Mouse (Mus musculus): ENCODE results near the gene Dlgap1. TPM values are rescaled to one million over a fixed set of nuclear protein-coding genes. Genes with fewer than 3 reads are reported as not detected.

The Dlgap1 gene
- polyA plus RNA-seq, 1 experiment, result not detected

- no peak for TF ChIP-seq GATA1 (IDR thresholded peaks at IDR 0.05; ENCODE audit: low read length)
Observed at GRCm38 (mm10) chr17:70068281-70068680, 99.4 kb downstream of the Dlgap1 start.

- no peak for TF ChIP-seq GATA1 (IDR thresholded peaks at IDR 0.05; ENCODE audit: low read length)
Observed at GRCm38 (mm10) chr17:70072066-70072465, 103.2 kb downstream of the Dlgap1 start.

DNA sequence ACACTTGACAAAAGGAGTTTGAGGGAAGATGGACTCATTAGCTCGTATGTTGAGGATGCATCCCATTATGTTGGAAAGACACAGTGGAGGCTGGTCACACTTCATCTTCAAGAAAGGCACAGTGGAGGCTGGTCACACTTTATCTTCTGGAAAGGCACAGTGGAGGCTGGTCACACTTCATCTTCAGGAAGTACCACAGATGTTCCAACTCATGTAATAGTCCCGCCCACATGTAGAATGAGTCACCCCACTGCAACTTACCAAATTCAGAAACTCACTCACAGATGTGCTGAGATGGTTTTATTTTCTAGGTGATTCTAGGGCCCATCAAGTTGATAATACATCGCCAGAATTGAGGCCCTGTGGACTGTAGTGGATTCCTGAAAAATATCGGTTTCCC, 119.3 kb downstream of the Dlgap1 start:
- TF ChIP-seq GATA1 (IDR thresholded peaks at IDR 0.05; ENCODE audit: low read length), result no peak

- TF ChIP-seq GATA1 (IDR thresholded peaks at IDR 0.05; ENCODE audit: low read length), result no peak
Observed at GRCm38 (mm10) chr17:70090737-70091136, 121.9 kb downstream of the Dlgap1 start.

DNA sequence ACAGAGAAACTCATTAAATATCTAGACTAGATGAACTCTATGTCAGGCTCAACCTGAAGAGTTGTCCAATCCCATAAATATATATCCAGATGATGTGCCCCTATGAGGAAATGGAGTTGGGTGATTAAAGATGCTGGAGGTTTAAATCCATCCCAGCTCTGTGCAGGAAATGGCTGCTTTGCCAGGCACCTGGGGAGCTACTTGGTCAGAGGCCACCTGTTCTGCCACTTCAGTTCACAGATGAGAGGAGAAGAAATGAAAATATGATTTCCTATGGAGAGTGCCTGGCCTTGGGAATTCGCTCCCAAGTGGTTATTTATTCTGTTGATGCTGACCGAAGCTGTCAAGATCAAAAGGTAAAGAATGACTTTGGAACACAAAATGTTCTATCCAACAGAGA, 160.3 kb downstream of the Dlgap1 start:
- TF ChIP-seq GATA1 (IDR thresholded peaks at IDR 0.05; ENCODE audit: low read length), result no peak

- no peak for TF ChIP-seq GATA1 (IDR thresholded peaks at IDR 0.05; ENCODE audit: low read length)
Observed at GRCm38 (mm10) chr17:70169831-70170230, 201.0 kb downstream of the Dlgap1 start.

GRCm38 (mm10) chr17:70172500-70173036, 203.7 kb downstream of the Dlgap1 start:
- no peak for TF ChIP-seq GATA1 (IDR thresholded peaks at IDR 0.05; ENCODE audit: low read length)

GRCm38 (mm10) chr17:70173916-70174315, 205.0 kb downstream of the Dlgap1 start:
- no peak for TF ChIP-seq GATA1 (IDR thresholded peaks at IDR 0.05; ENCODE audit: low read length)

GRCm38 (mm10) chr17:70191228-70191627, 222.4 kb downstream of the Dlgap1 start:
- no peak for TF ChIP-seq GATA1 (IDR thresholded peaks at IDR 0.05; ENCODE audit: low read length)

DNA sequence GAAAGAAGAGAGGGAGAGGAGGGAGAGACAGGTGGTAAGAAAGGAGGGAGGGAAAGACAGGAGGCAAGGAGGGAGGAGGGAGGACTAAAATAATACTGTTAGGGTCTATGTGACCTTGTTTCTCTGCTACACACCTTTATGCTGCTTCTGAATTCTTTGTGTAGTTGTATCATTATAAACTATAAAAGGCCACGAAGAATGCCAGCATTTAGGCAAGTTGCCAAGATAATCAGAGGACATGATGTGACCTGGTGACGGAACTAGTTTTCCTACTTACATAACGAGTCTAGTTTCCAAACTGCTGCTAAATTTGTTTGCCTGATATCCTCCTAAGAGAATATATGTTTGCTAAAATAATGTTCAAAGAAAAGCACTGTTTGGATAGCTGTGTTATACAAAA, 254.0 kb downstream of the Dlgap1 start:
- no peak for TF ChIP-seq GATA1 (IDR thresholded peaks at IDR 0.05; ENCODE audit: low read length)

DNA sequence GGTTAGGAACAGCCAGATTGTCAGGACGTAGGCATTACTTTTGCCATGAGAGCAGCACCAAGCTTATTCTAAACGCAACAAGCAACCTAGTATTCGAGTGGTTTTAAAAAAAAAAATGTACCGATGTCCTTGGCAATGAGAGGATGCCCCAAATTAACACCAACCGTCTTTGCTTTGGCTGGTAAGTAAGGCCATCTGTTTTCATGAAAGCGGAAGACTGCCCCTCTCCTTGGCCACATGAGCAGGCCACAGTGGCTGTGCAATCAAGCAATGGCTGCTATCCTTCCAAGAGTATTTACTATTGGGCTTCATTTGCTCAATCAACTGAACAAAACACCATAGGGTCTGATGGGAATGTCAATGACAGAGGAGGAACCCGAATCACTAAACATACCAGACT, 278.5 kb downstream of the Dlgap1 start:
- no peak for TF ChIP-seq GATA1 (IDR thresholded peaks at IDR 0.05; ENCODE audit: low read length)

GRCm38 (mm10) chr17:70248250-70248649, 279.4 kb downstream of the Dlgap1 start:
- TF ChIP-seq GATA1 (IDR thresholded peaks at IDR 0.05; ENCODE audit: low read length), result no peak

DNA sequence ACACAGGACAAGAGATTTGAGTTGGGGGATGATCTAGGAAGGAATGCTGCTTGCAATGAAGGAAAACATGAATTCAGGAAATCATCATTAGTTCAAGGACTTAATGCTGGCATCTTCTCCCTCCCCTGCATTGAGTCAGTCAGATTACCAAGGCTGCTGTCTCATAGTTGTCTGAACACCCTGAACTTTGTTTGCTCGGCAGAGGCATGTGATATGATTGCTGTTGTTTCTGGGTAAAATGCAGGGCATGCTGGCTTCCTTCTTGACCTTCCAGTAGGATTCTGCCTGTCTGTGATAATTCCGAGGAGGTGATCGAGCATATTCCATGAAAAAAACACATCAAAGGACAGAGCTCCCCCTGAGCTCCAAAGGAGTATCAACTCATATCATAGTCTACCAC, 283.6 kb downstream of the Dlgap1 start:
- no peak for TF ChIP-seq GATA1 (IDR thresholded peaks at IDR 0.05; ENCODE audit: low read length)

GRCm38 (mm10) chr17:70256371-70256770, 287.5 kb downstream of the Dlgap1 start:
- no peak for TF ChIP-seq GATA1 (IDR thresholded peaks at IDR 0.05; ENCODE audit: low read length)

DNA sequence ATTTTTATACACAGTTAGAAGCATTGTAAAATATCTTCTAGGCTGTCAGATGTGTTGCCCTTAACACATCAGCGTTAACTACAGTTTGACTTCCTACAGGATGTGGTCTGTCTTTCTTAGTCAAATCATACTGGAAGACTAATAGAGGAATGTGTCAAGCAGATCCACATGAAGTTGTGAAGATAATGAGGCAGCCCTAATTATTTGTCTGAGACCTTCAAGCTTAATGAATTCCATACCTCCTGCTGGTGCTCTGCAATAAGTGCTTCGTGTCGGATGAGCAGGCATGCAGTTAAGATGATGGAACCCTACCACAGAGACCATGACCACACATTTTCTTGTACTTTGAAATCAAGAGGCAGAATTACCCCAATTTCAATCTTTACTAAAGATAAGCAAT, 294.3 kb downstream of the Dlgap1 start:
- no peak for TF ChIP-seq GATA1 (IDR thresholded peaks at IDR 0.05; ENCODE audit: low read length)

GRCm38 (mm10) chr17:70272125-70272524, 303.3 kb downstream of the Dlgap1 start:
- no peak for TF ChIP-seq GATA1 (IDR thresholded peaks at IDR 0.05; ENCODE audit: low read length)

DNA sequence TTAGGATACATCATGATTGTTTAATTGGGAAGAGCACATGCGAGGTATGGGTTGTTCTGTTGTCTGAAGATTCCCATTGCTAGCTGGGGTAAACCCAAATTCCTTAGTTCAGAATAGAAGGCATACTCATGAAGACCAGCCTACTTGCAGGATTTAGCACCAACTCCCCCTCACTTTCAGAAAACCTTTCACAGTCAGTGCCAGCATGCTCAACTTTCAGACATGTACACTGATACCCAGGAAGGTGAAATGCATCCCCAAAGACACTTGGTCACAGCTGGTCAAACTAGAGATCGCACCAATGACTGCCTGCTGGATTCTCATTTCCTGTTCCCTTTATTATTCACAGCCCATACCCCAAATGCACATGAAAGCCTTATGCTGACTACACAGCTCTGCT, 318.8 kb downstream of the Dlgap1 start:
- no peak for TF ChIP-seq GATA1 (IDR thresholded peaks at IDR 0.05; ENCODE audit: low read length)

DNA sequence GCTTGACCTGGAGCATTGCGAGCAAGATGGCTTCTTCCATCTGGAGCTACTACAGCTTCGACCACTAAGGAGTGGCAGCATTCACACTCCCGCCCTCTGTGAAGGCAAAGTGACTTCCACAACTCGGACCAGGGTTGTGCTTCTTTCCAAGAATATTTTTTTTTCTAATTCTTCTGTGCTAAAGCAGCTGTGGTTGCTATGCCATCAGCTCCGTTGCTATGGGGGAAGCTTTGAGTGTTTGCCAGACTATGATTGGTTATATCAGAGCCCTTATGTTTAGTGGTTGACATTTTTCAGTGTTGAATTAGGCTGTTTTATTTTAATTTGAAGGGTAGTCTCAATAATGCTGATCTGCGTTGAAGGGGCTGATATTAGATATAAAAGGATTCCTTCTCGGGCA, 325.2 kb downstream of the Dlgap1 start:
- no peak for TF ChIP-seq GATA1 (IDR thresholded peaks at IDR 0.05; ENCODE audit: low read length)

All from G1E-ER4 (cell line).